Mouse (Mus musculus): Measurements from ENCODE around the gene C2cd3. TPM values are rescaled to one million over a fixed set of nuclear protein-coding genes. Genes with fewer than 3 reads are reported as not detected.

C2cd3 gene
- total RNA-seq, 2 experiments from 2014 or later, result 5.5 to 6.0 TPM

- DNase-seq, result no peak
- intact Hi-C loops (cut with DNase I; ENCODE audit: low total_unique reads), result no loop called here
These were observed 142.5 kb downstream of the C2cd3 start, which contains the start of gene Dnajb13 for GRCm38 (mm10) chr7:100514573-100514972. Gene Dnajb13 (minus strand): TSS chr7:100514960.

Other genes with a start within 250 kb of the C2cd3 start
- 1 to 10 TPM; 4.7 to 5.9 TPM for gene Lipt2, start 213.0 kb upstream of the C2cd3 start, total RNA-seq (2021)
- under 1 TPM; 0.59 to 0.60 TPM for gene Kcne3, start 195.7 kb upstream of the C2cd3 start, total RNA-seq (2021)
- 10 to 100 TPM; 12.2 to 12.3 TPM for gene Pgm2l1, start 144.8 kb upstream of the C2cd3 start, total RNA-seq (2021)
- gene P4ha3, start 86.7 kb upstream of the C2cd3 start, total RNA-seq (2021), result 1 to 10 TPM; 1.5 to 2.5 TPM
- gene Ppme1, start 74 bp downstream of the C2cd3 start, total RNA-seq (2021), result 10 to 100 TPM; 25.1 to 26.8 TPM
- 100 to 1,000 TPM in 1 of 2 experiments, 10 to 100 TPM in 1; 58.1 to 197 TPM for gene Ucp3, start 100.8 kb downstream of the C2cd3 start, total RNA-seq (2021)
- 100 to 1,000 TPM; 121 to 126 TPM for gene Ucp2, start 121.1 kb downstream of the C2cd3 start, total RNA-seq (2021)
- not detected for gene Dnajb13, start 142.7 kb downstream of the C2cd3 start, total RNA-seq (2021)
- gene Coa4, start 164.8 kb downstream of the C2cd3 start, total RNA-seq (2021), result 10 to 100 TPM in 1 of 2 experiments, 1 to 10 TPM in 1; 9.7 to 10.9 TPM
- gene Rab6a, start 235.2 kb downstream of the C2cd3 start, total RNA-seq (2021), result 10 to 100 TPM; 56.3 to 59.5 TPM
- 10 to 100 TPM; 74.4 to 77.5 TPM for gene Mrpl48, start 236.1 kb downstream of the C2cd3 start, total RNA-seq (2021)

Data from gastrocnemius, postnatal 14 days (tissue).